Mouse (Mus musculus) heart, embryonic 15.5 days (tissue): Measurements from ENCODE around the gene Znrf4. TPM values are rescaled to one million over a fixed set of nuclear protein-coding genes. Genes with fewer than 3 reads are reported as not detected.

Experiments used
- ATAC-seq: fragments of 200-750 bp; cut with Nextera tagmentation; replicated peaks from 2 replicates; pipeline ENCODE4 v1.8.0; 2017; ENCODE audit warnings: low read depth, moderate TSS enrichment; ENCODE audit not compliant: insufficient number of reproducible peaks, insufficient read depth, low FRiP score
- H3K27ac ChIP-seq: fragments of 300-500 bp; sonication (generic); 2 replicates; pipeline ENCODE4 v1.5.1; 2015; ENCODE audit warnings: mild to moderate bottlenecking, inconsistent platforms
- H3K27me3 ChIP-seq: fragments of 300-500 bp; sonication (generic); 2 replicates; pipeline ENCODE4 v1.6.1; 2015; ENCODE audit warnings: inconsistent platforms
- H3K36me3 ChIP-seq: fragments of 300-500 bp; sonication (generic); 2 replicates; pipeline ENCODE4 v1.6.1; 2015; ENCODE audit warnings: mild to moderate bottlenecking, inconsistent platforms
- H3K4me1 ChIP-seq: fragments of 300-500 bp; sonication (generic); replicated peaks from 2 replicates; pipeline ENCODE4 v1.6.1; 2015; ENCODE audit warnings: inconsistent platforms
- H3K4me2 ChIP-seq: fragments of 300-500 bp; sonication (generic); 2 replicates; pipeline ENCODE4 v1.6.1; 2015; ENCODE audit warnings: inconsistent platforms, mild to moderate bottlenecking, moderate library complexity
- H3K4me3 ChIP-seq: fragments of 300-500 bp; sonication (generic); 2 replicates; pipeline ENCODE4 v1.5.1; 2015; ENCODE audit warnings: mild to moderate bottlenecking, inconsistent platforms
- H3K9ac ChIP-seq: fragments of 300-500 bp; sonication (generic); 2 replicates; pipeline ENCODE4 v1.6.1; 2015; ENCODE audit warnings: mild to moderate bottlenecking, inconsistent platforms
- H3K9me3 ChIP-seq: fragments of 300-500 bp; sonication (generic); replicated peaks from 2 replicates; pipeline ENCODE4 v1.6.1; 2016; ENCODE audit warnings: inconsistent platforms
- WGBS: fragments of 180-500 bp; shearing (Covaris S2); methylation state at CpG from one replicate; pipeline ENCODE4 v1.1.7; 2015; ENCODE audit warnings: mixed read lengths; 5-methylcytosine and 5-hydroxymethylcytosine counted together
- polyA plus RNA-seq: library from polyadenylated mRNA; unstranded; fragments of >200 nt; fragmentation: Nextera tagmentation; extraction: Ambion mirVana; gene quantifications from 2 replicates; pipeline ENCODE4 v1.2.1, GENCODE M21; 2015

Gene Znrf4
- polyA plus RNA-seq, 1 experiment from 2014 or later, result not detected

- Histone ChIP-seq H3K36me3 (no peaks in the 10 kb centered on the region), H3K27ac (no peak overlapping the region), H3K4me2 (no peak overlapping the region), H3K9ac (no peak overlapping the region), H3K4me3 (no peak overlapping the region), H3K9me3 (no peaks in the 10 kb centered on the region), H3K27me3 (peaks cover 13% of the 10 kb centered on the region; the same call in 1 of the 2 replicates), H3K4me1 (no peaks in the 10 kb centered on the region)
- ATAC-seq, result no peak
- WGBS, result 55% methylated on average over 1 of the region's 1 CpGs
Observed at GRCm38 (mm10) chr17:56522744-56523143, 10.5 kb upstream of the Znrf4 start.

DNA sequence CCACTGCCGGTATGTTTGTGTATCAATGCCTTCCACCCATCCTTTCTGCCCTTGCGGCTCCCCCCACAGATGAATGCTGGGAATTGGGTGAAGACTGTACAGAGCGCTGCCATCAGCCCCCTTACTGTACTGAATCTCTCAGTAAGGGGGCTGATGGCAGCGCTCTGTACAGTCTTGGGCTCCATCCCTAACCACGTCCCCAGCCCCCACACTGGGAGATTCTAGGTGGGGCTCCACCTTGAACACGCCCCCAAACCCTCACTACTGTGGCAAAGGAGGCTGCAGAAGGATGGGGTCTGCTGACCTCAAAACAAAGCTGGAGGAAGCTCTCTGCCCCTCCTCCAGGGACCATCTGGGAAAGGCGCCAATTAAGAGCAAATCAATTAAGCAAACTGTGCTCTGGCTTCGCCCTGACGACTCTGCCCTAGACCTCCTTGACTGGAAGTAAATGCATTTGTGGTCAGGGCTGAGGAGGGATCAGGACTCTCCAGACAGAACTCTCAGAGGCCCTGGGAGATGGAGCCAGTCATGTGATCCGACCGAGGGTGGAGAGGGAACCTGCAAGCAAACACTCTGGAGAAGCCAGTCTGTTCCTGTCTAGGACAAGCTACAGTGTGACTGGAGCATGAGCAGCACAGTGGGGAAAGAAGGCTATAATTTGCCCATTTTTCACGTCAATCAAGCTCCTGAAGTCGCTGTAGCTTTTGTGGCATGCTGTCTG, 3.6 kb upstream of the Znrf4 start:
- 0 out of 2 replicates have a peak, but pooled peaks have one; percentile 28 for ATAC-seq
- Histone ChIP-seq H3K9ac (no peak overlapping the region), H3K4me1 (peaks cover 18% of the 10 kb centered on the region), H3K4me2 (no peak overlapping the region), H3K27ac (no peak overlapping the region), H3K4me3 (no peak overlapping the region), H3K36me3 (no peaks in the 10 kb centered on the region), H3K27me3 (peaks cover 62% of the 10 kb centered on the region), H3K9me3 (no peaks in the 10 kb centered on the region)
- WGBS, result 18% methylated on average over 13 of the region's 13 CpGs

DNA sequence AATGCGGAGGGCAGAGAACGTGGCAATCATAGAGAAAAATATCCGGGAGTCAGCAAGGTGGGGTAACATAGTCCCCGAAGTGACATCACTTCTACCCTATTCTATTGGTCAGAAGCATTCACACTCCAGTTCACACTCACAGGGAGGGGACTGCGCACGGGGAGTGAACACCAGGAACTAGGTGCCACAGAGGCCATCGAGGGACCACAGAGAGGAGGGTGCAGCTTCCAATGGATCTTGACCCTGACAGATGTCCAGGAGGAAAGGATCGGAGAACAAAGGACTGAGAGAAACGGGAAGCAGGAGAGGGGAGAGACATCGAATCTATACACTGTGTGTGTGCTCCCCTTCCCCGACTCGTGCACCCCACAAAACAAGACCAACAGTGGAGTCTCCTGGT, 2.7 kb upstream of the Znrf4 start:
- Histone ChIP-seq H3K9me3 (no peaks in the 10 kb centered on the region), H3K27ac (no peak overlapping the region), H3K4me3 (no peak overlapping the region), H3K4me2 (no peak overlapping the region), H3K36me3 (no peaks in the 10 kb centered on the region), H3K4me1 (peaks cover 24% of the 10 kb centered on the region), H3K9ac (no peak overlapping the region), H3K27me3 (peaks cover 71% of the 10 kb centered on the region)
- WGBS, result 48% methylated on average over 12 of the region's 12 CpGs
- no peak for ATAC-seq

- Histone ChIP-seq H3K27me3 (peaks cover 77% of the 10 kb centered on the region), H3K4me3 (no peak overlapping the region), H3K9ac (no peak overlapping the region), H3K9me3 (no peaks in the 10 kb centered on the region), H3K4me1 (peaks cover 24% of the 10 kb centered on the region), H3K27ac (no peak overlapping the region), H3K4me2 (no peak overlapping the region), H3K36me3 (no peaks in the 10 kb centered on the region)
- ATAC-seq, result no peak
Observed at GRCm38 (mm10) chr17:56514330-56514729, 2.1 kb upstream of the Znrf4 start.

DNA sequence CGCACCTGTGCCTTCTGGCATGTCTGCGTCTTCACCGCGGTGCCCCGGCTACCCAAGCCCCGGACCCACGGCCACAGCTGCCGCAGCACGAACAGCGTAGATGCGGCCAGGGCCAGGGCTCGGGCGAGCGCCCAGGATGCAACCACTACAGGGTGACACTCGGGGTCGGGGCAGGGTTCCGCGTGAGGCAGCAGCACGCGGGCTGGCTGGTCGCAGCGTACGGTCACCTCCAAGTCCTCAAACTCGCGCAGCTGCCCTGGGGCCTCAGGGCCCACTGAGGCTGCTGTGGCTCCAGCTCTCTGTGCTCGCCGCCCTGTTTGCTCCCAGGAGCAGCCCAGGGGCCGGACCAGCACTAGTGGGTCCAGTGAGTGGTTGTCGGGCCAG, 532 bp downstream of the Znrf4 start:
- Histone ChIP-seq H3K27me3 (peaks cover 79% of the 10 kb centered on the region), H3K9ac (no peak overlapping the region), H3K4me3 (peak overlapping the region; percentile 30), H3K27ac (no peak overlapping the region), H3K36me3 (no peaks in the 10 kb centered on the region), H3K9me3 (no peaks in the 10 kb centered on the region), H3K4me2 (peak overlapping the region; percentile 51), H3K4me1 (peaks cover 31% of the 10 kb centered on the region)
- no peak for ATAC-seq
- WGBS, result 22% methylated on average over 29 of the region's 29 CpGs

GRCm38 (mm10) chr17:56510970-56511706, 1.1 kb downstream of the Znrf4 start:
- Histone ChIP-seq H3K36me3 (no peaks in the 10 kb centered on the region), H3K9me3 (no peaks in the 10 kb centered on the region), H3K4me3 (peak overlapping the region; percentile 30), H3K9ac (no peak overlapping the region), H3K4me2 (peak overlapping the region; percentile 51), H3K4me1 (peaks cover 29% of the 10 kb centered on the region), H3K27ac (no peak overlapping the region), H3K27me3 (peaks cover 76% of the 10 kb centered on the region)
- no peak for ATAC-seq
- WGBS, result 6% methylated on average over 60 of the region's 60 CpGs

DNA sequence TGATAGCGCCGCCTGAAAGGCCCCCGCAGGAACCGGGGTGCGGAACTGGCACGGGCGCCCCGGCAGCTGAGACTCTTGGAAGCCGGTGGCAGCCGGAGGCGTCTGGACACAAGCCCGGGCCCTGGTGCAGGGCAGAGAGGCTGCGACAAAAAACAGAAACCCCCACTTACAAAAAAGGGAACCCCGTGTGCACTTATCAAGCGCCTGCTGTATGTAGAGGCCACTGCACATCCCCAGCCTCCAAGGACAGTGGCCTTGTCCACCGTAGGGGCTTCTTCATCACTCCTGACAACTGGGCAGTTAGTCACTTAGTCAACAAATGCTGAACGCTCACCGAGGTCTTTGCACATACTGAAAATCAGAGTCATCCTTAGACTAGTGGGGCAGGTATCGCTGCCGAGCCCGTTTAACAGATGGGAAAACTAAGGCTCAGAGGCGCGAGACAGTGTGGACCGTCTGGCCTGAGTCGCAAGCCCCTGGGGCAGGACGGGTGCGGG, 1.7 kb downstream of the Znrf4 start:
- WGBS, result 26% methylated on average over 27 of the region's 27 CpGs
- no peak for ATAC-seq
- Histone ChIP-seq H3K27me3 (peaks cover 70% of the 10 kb centered on the region), H3K9me3 (no peaks in the 10 kb centered on the region), H3K27ac (no peak overlapping the region), H3K36me3 (no peaks in the 10 kb centered on the region), H3K4me2 (peak overlapping the region; percentile 51), H3K4me1 (peaks cover 23% of the 10 kb centered on the region), H3K9ac (no peak overlapping the region), H3K4me3 (peak overlapping the region; percentile 30)

DNA sequence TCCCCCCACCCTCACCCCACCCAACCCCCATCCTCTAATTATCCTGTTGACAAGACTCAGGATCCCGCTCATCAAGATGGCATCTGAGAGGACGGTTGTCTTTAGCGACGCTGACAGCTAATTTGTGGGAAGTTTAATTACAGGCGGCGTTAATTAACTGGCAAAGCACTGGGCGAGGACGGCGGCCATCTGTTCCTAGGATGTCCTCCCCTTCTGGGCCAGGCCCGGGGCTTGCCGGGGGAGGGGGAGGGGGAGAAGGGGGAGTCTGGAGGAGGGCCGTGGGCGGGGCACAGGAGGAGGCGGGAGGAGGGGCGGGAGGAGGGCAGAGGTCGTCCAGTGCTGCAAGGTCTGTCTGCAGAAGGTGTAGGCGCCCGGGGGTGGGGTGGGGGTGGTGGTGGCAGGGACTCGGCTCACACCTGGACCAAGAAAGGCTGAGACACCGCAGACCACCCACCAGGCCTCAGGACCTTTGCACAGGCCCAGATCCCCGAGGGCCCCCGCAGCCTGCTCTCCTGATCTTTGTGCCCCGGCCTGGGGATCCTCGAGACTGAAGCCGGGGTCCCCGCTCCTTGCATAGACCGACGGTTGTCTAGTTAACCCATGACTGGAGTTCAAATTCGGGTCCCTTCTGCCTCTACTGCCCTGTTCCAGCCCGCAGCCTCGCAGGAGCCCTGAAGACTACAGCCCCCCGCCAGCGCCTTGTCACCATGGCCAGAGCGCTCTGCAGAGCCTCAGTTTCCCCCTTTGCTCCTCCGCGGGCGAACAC, 2.3 kb downstream of the Znrf4 start:
- 7% methylated on average over 31 of the region's 37 CpGs for WGBS
- Histone ChIP-seq H3K4me3 (0 out of 2 replicates have a peak overlapping the region, but pooled peaks have one; percentile 11), H3K9ac (no peak overlapping the region), H3K9me3 (no peaks in the 10 kb centered on the region), H3K27ac (no peak overlapping the region), H3K36me3 (no peaks in the 10 kb centered on the region), H3K4me2 (no peak overlapping the region), H3K4me1 (peaks cover 22% of the 10 kb centered on the region), H3K27me3 (peaks cover 64% of the 10 kb centered on the region)
- ATAC-seq, result no peak

DNA sequence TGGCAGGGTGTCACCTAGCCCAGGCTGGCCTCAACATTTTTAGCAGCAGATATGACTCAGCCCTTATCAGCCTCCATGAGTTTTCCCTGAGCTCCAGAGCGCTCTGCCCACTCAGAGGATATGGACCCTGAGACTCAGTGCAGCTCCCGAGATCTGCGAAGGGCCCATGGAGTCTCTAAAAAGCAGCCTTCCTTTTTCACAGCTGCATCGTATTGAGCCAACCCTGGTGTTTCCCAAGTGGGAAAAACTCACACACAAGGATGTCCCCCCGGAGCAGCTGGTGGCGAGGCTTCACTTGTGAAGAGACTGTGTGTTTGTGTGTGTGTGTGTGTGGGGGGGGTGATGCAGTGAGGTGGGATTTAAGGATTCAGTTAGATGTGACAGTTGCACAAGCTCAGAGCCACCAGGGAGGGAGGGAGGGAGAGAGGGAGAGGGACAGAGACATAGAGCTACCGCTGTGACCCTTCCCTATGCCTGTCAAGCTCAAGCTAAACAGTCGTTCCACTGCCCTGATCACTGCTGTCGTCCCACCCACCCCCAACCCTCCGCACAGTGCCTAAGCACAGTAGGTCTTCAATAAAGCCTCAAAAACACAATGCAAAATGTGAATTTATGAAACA, 3.1 kb downstream of the Znrf4 start:
- H3K4me1 ChIP-seq, result peaks cover 22% of the 10 kb centered on the region
- no peak overlapping the region for H3K4me2 ChIP-seq
- no peaks in the 10 kb centered on the region for H3K9me3 ChIP-seq
- no peaks in the 10 kb centered on the region for H3K36me3 ChIP-seq
- ATAC-seq, result no peak
- WGBS, result 46% methylated on average over 10 of the region's 10 CpGs
- H3K27ac ChIP-seq, result no peak overlapping the region
- no peak overlapping the region for H3K9ac ChIP-seq
- peaks cover 56% of the 10 kb centered on the region for H3K27me3 ChIP-seq
- H3K4me3 ChIP-seq, result no peak overlapping the region

DNA sequence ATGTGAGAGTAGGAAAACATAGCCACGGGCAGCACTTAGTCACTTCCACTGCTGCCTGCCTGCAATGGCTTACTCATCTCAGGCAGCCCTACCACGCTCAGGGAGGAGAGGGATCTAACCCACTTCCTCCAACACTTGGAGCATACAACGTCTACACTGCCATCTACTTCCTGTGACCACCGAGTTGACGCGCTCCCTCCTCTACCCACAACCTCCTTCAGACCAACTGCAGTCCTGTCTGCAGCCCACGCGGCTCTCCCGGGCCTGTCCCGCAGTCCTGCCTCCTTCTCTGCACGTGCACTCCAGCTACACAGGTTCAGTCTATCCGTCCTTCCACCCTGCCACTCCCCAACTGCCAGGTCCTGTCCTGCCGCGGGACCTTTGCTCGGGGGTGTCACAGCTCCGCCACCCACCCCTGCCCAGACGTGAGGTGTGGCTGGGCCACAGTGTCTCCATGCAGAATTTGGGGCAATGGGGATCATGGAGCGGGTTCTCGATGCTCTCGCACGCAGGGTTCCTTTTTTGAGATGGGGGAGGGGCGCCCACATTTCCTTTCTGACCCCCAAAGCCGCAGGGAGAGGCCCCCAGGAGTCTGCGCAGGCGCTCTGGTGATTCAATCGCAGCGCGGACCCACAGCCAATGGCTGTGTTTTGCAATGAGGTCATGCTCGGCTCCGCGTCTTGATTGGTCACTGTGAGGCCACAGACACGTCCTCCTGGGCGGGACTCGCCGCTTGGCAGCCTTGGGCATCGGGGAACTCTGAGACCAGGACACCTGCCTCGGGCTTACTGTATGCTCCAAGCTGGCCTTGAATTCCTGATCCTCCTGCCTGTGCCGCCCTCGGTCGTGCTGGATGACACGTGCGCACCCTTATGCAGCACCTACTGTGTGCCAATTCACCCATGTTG, 4.8 kb downstream of the Znrf4 start:
- H3K4me1 ChIP-seq, result peaks cover 22% of the 10 kb centered on the region
- under 1% methylated on average over 42 of the region's 42 CpGs for WGBS
- H3K36me3 ChIP-seq, result no peaks in the 10 kb centered on the region
- H3K27me3 ChIP-seq, result peaks cover 42% of the 10 kb centered on the region
- ATAC-seq, result peak; percentile 96
- peak overlapping the region; percentile 83 for H3K9ac ChIP-seq
- no peaks in the 10 kb centered on the region for H3K9me3 ChIP-seq
- H3K4me3 ChIP-seq, result peak overlapping the region; percentile 67
- H3K4me2 ChIP-seq, result peak overlapping the region; percentile 96
- peak overlapping the region; percentile 90 for H3K27ac ChIP-seq
